Mouse (Mus musculus): ENCODE results near the gene Oaf.

The Oaf gene

GRCm38 (mm10) chr9:43225481-43225880 lies 14.2 kb downstream of the Oaf start:
- DNase-seq (ENCODE audit: low spot score in 2 of 2): no peak

- DNase-seq (ENCODE audit: low spot score in 2 of 2): no peak
Observed at GRCm38 (mm10) chr9:43224771-43225355, 14.8 kb downstream of the Oaf start.

GRCm38 (mm10) chr9:43222429-43222715 lies 17.3 kb downstream of the Oaf start:
- DNase-seq (ENCODE audit: low spot score in 2 of 2): no peak

- peak; percentile 96 for DNase-seq (ENCODE audit: low spot score in 2 of 2)
Observed at GRCm38 (mm10) chr9:43221643-43222428, 17.9 kb downstream of the Oaf start.

- peak; percentile 53 to 69 for DNase-seq (ENCODE audit: low spot score in 2 of 2)
Observed at GRCm38 (mm10) chr9:43210771-43211450, 28.8 kb downstream of the Oaf start.

DNA sequence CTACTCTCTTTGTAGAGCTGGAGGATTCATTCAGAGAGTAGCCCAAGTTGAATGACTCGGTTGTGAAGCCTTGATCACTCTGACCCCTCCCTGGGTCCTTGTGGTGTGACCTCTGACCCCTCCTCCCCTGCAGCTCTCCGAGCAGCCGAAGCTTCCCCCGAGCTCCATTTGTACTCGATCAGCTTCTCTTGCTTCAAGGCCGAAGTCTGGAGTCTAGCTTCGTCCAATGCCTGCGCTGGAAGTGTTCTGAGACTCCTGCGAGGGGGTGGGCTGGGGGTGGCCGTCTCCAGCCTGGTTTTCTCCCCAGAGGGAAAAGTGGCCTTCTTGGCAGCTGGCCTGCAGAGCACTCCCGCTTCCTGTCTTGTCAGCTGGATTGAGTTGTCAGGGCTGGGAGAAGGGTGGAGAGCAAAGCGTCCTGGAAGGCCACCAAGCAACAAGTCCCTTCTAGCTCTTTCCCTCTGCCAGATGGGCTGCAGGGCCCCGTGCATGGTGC lies 29.5 kb downstream of the Oaf start, which contains the start of gene Pou2f3:
Gene Pou2f3, minus strand, starts transcription at position 180 of the 493 bp plus-strand sequence.
- peak; percentile 19 to 40 for DNase-seq (ENCODE audit: low spot score in 2 of 2)

GRCm38 (mm10) chr9:43206022-43206390 lies 33.7 kb downstream of the Oaf start:
- DNase-seq (ENCODE audit: low spot score in 2 of 2): no peak

GRCm38 (mm10) chr9:43205343-43206021 lies 34.2 kb downstream of the Oaf start:
- DNase-seq (ENCODE audit: low spot score in 2 of 2): no peak

- no peak for DNase-seq (ENCODE audit: low spot score in 2 of 2)
Observed at GRCm38 (mm10) chr9:43200212-43200611, 39.5 kb downstream of the Oaf start.

DNA sequence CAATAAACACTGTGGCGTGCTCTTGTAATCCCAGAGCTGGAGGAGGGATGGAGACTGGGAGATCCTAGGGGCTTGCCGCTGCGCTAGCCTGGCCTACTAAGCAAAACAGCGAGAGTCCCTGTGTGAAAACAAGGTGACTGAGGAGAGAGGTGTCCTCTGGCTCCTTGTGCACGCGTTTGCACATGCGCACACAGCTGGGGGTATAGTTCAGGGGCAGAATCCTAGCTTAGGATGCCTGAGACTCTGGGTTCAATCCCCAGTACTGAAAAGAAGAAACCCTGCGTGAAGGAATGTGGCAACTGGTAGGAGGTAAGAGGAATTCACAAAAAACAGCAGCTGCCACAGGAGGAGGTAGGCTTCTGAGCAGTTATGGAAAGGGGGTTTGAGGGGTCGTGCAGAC lies 45.7 kb downstream of the Oaf start:
- DNase-seq (ENCODE audit: low spot score in 2 of 2): no peak

DNA sequence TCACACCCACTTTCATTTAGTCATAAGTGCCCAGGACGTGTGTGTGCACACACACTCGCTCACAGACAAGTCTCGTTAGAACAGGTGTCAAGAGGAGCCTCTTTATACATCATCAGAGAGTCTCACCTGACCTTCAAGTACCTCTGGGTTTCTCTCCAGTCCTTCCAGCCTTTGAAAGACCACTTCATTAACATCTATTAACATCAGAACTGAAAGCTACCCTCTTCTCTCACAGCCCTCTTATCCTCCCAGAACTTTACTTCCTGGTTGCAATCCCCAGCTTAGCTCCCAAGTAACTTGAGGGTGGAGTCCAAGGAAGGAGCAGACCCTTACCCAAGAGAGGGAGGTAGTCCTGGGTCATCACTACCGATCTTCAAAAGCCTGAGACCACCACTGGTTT lies 48.1 kb downstream of the Oaf start:
- DNase-seq (ENCODE audit: low spot score in 2 of 2): no peak

DNA sequence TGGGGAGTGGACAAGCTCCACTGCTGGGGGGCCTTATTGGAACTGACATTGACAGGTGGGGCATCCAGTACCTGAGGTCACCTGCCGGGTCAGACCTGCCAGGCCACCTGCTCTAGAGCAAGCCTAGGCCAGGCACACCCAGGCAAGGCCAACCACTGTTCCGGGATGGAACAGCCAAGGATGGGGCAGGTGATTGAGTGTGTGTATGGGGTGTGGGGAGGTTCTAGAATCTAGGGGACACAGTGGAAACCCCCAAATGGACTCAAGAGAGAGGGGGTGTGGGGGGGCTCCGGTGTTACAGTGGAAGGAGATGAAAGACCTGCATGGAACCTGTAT lies 50.7 kb downstream of the Oaf start:
- DNase-seq (ENCODE audit: low spot score in 2 of 2): no peak

DNA sequence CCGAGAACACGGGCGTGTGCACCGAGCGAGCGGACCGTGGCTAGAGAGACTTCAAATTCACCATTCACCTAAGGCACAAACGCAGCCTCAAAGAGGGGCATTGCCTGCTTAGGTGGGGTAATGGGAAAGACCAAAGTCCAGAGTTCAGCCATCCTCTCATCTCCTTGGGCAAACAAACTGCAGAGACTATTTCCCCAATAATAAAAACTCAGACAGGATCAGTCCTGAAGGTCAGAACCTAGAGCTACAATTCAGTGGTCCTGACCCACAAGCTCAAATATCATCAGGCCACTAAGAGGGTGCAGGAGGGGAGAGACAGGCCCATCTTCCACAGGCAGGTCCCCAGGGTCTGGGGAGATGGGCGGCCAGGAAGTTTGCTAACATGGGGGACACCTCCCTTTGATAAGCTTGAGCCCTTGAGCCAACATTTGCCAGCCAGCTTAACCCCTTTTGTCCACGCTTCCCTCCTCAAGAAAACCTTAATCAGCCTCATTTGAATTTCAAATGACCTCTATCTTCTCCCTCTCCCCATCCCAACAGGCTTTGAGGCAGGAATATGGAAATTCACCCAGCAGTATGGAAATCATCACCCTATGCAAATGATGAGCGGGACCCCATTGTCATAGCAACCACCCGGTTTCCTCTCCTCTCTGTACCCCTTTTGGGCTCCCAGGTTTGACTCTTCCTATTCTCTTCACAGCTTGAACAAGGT lies 51.2 kb downstream of the Oaf start:
- DNase-seq (ENCODE audit: low spot score in 2 of 2): no peak

- no peak for DNase-seq (ENCODE audit: low spot score in 2 of 2)
Observed at GRCm38 (mm10) chr9:43179614-43180013, 60.1 kb downstream of the Oaf start.

DNA sequence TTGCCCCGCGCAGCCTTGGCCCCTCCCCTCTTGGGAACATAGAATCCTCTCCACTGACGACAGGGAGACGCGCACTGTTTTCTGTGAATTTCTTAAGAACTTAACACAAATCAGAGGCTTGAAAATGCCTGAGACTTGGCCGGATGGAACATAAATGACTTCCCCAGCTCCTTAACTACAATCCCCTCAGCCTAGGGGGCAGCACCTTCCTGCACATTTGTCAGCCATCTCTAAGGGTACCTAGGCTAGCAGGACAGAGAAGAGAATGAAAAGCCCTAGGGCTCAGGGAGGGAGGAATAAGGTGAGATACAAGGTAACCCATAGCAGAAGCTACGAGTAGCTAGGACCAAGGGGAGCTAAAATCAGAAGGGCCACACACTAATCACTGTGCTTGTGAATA lies 61.5 kb downstream of the Oaf start:
- DNase-seq (ENCODE audit: low spot score in 2 of 2): no peak
